Mouse (Mus musculus): Measurements from ENCODE around the gene Sparcl1.

Gene Sparcl1

DNA sequence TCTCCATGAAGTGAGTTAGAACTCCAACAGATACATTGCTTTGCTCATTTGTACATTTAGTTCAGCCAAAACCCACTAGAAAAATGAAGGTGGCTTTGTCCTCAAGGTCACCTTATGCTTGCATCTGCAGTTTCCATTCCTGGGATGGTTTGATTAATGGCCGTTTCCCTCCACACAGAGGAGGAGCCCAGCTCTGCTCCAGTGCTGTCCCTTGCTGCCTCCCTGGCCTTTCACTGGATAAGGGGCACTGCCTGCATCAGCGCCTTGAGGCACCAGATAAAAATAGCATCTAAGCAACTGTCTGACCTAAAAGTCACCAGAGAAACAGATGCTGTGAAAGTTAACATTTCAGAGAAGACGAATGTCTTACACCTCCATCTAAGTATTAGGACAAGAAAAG lies 4.0 kb downstream of the Sparcl1 start:
- DNase-seq = no peak

DNA sequence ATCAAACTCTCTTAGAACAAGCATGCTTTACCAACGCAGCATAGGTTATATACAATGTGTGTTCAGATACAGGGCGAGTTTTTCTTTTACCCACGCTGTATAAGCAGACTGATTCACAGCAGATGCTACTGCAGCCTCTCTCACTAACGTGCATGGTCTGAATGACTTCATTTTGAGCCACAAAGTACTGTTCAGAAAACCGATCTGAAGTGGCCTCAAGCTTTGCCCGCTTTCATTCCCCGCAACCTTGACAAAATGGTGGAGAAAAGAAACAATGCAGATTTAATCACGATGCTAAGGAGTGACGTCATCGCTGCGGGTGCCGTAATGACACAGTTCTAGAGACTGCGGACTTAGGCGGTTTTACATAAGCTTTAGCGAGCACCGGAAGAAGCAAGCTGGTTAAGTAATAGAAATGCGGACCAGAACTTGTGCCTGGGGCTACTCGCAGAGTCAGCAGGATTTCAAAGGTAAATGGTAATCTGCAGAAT lies 4.6 kb downstream of the Sparcl1 start:
- DNase-seq = peak; percentile 51

DNA sequence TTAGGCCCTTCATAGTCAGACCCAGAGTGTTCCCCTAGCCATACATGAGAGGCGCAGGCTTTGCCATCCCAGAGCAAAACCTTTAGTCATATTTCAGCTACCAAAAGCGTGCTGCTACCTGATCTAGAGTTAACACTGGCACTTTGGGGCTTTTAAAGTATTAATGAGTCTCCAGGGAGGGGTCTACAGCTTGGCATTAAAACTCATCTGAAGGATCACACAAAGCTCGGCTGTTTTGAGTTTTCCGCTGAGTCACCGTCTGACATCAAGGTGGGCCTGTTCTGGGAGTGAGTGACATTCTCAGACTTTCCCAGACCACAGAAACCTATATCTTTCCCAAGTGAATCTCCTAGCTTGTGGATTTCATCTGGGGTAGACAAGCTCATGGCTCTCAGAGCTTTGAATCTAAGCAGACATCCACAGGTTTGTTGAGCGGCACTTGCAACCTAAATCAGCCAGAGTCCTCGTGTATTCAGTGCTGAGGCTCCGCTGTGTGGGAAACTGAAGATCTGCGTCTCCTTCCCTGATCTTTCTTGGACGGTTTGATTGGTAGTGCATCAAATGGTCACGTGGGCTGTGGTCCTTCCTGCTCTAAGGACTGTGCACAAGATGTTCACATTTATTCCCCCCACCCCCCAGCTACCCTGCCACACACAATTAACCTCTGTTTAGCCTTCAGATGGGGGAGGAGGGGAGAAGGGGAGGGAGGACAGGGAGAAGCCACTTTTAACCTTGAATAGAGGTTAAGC lies 5.2 kb downstream of the Sparcl1 start:
- DNase-seq = no peak

DNA sequence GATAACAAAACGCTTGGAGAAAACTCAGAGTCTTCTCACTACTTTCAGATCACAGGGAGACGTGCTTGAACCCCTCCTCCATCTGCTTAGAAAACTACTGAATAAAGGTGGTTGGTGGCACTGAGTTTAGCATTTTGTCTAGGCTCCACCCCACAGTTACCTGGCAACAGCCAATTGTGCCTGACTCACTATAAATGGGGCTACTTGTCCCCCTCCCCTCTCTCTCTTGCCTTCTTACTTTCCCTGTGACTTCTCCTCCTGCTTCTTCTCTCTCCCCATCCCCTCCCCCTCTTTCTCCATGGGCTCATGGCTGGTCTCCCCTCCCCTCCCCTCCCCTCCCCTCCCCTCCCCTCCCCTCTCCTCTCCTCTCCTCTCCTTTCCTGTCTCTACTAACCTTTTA lies 9.4 kb downstream of the Sparcl1 start:
- DNase-seq = no peak

DNA sequence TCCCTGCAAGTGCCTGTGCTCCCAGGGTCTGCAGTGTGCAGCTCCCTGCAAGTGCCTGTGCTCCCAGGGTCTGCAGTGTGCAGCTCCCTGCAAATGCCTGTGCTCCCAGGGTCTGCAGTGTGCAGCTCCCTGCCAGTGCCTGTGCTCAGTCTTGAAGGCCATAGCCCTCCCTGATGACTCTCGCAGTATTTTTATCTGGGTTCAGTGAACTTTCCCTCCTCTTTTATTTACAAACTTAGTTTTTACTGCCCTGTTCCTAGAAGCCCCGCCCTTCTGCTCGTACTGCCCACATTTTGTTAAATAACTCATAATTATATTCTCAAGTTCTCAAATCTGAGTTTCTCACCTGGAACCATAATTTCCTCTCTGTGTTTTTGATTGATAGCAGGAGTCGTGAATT lies 10.4 kb downstream of the Sparcl1 start:
- DNase-seq = no peak

DNA sequence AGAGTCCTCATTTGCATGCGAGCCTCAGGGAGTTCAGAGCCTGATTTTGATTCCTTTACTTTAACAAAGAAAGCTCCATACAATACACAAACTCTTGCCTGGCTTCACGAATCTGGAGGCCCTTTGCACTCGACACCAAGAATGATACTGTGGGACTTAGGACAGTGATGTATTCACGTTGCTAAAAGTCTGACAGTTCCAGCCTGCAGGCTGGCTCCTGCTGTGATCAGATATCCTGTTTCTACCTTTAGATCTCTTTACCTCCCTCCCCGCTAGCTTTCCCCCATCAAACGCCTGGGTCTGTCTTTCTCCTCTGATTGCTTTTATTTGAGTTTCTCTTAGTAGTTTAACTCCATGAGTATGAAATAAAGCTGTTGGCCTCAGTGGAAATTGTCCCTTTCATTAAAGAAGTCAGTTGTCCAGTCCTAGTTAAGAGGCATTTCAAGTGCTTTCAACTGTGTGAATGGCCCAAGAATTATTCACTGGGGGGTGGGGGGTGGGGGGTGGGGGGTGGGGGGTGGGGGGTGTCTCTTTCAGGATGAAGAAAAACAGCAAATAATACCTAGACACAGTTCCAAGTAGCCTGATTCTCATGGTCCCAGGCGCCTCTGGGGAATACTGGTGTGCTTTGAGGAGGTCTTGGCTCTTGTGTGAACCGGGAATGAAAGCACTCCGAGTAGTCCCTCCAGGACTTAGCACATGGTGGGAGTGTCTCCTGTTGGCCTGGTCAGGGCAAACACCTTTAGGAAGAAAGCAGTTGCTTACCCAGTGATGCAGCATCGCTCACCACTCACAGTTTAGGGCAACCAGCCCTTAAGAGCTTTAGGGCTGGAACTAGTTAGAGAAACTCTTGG lies 11.6 kb downstream of the Sparcl1 start:
- no peak for DNase-seq

DNA sequence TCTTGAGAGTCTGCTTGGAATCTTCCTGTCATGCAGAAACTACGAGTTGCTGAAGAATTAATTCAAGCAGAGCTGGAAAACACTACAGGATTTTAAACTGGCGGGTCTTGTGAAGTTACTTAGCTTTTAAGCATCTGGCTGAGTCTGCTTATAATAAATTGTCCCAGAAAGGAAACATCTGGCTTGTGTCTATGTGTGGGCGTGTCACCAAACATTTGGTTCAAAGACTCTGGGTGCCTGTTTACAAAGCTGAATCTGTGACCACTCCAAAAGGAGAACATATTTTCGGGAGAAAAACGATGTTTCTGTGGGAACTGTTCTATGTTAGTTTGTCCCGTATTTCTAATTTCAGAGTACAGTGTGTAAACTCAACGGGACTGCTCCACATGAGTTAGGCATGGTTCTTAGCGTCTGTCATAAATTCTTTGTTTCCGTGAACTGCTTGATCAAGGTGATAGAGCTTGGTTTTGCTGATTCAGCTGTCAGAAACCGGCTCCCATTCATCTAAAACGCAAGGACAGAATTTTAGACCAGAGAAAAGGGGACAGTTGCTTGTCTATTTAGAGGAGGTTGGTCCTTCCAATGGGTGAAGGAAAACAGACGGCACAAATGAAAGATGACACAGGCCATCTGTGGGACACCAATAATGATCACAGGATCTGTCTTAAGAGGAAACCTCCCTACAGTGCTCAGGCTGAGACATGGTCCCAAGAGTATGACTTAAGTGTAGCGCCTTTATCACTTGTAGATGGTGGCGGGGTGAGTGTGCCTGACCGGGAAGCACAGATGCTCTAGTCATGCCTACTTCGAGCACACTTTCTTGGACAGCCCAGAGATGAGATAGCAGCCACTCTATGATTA lies 17.2 kb downstream of the Sparcl1 start:
- no peak for DNase-seq

DNA sequence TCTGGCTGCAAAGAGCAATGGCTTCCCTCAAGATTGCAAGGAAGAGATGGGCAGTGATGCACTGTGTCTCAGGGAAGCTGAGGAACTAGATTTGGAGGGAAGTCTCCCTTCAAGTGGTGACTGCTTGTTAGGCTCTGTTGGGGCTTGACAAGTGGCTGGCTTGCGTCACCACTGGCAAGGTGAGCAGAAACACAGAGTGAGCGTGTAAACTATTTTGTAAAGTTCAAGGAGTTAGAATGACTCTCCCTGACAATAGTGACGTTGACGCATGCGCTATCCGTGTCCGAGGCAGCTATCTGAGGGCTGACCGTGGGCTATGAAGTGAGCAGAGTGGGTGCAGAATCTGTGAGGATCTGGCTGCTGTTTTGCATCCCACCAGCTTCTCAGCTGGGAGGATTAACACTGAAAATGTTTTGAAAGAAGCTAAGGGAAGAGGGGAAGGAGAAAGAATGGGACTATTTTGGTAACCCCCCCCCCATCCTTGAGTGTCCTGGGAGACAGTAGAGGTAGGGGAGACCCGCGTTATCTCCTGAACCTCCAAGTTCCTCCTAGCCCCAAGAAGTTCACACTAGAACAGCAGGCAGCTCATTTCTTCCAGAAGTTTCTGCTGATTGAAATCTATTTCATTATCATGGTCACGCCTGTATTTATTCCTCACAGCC lies 18.0 kb downstream of the Sparcl1 start:
- no peak for DNase-seq

DNA sequence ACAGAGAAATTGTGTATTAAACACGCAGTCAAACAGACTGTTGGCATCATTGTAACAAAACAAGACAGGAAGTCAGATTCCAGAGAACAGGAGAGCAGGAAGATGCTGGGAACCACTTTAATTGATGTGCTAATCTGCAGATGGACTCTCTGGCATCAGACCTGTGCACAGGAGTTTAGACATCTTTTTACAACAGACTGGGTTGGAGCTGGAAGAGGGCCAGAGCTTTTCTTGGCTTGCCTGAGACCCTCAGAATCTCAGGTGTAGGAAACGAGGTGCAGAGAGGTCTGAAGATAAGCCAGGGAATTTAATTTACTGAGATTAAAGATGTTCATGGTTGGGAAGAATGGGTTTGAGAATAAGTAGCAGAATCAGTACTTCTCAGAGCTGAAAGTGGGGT lies 23.8 kb downstream of the Sparcl1 start:
- no peak for DNase-seq

DNA sequence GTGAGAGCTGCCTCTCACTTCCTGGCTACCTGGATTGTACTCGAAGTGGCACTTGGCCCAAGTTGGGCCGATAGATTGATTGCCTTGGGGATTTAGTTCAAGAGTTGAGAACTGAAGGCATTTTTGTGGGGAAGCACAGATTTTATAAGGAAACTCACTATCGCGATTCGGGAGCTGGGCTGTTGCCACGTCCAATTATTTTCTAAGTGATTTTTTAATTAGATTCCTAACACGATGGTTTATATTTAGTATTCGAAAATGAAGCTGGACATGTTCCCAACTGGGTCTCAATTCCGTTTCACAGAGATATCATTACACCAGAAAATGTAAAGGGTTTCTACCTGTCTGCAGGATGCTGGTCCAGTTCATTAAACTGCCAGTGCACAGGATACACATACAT lies 28.2 kb downstream of the Sparcl1 start:
- DNase-seq = no peak

DNA sequence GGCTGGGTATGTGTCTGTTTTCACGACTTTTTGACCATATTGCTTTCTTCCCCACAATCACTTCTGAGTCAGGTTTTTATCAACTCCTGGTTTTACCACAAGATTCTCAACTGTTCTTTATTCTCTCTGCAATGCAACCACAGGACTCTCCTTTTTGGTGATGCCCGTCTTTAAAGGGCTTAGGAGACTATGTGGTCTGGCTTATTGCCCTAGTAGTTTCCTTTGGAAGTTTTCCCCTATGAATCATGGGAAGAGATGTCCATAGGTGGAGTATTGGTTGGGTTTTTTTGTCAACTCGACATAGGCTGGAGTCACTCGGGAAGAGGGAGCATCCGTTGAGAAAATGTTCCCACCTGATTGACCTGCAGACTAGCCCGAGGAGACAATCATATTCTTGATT lies 32.8 kb downstream of the Sparcl1 start:
- no peak for DNase-seq

DNA sequence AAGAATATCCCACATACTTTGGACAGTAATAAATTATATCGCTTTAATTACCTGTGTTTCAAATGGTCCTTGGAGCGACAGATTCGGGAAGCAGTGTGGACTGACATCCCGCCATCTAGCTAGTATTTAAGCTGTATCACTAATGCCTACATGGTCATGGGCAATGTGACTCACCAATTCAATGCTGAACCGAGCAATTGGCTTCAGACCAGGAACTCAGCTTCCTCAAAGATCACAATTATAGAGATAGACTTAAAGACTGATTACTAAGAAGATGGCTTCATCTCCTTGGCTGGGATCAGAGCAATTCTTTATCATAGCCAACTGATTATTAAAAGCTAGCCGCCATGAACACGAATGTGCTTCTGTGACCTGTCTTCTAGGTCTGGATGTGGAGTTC lies 36.0 kb downstream of the Sparcl1 start, which contains the start of gene Gm17660:
Gene Gm17660, minus strand, starts transcription at position 101 of the 400 bp plus-strand sequence.
- DNase-seq = no peak

DNA sequence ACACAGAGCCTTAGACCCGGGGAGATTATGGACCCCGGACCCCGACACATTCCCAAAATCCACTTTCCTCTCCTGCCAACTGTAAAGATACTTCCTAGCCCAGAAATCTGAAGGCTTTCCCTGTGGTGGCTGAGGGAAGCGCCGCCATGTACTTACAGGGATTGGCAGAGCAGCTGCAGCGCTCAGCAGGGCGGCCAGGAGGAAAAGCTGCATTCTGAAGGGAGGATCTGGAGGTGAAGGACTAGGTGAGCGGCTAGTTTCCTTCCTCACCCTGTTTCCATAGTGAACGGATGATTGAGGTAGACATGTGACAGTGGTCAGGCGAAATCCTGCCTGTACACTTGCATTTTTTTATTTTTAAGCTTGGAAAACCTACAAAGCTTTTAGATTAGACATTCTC lies 37.2 kb downstream of the Sparcl1 start:
- no peak for DNase-seq

DNA sequence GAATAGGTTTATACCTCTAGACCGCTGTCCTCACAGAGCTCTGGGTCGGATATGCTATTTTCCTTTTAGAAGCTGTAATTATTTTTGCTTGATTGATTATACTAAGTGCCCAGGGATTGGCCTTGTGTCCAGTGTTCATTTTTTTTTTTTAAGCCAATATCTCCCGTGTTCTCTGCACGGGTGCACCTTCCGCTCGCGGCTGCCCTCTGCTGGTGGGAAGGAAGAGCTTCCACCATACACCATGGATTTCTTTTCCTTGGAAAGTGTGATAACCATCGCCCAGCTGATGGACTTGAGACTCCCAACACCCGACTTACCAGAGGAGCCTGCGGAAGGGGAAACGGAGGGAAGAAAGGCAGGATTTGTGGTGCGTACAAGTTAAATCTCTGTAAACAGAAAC lies 39.1 kb downstream of the Sparcl1 start:
- peak; percentile 46 for DNase-seq

DNA sequence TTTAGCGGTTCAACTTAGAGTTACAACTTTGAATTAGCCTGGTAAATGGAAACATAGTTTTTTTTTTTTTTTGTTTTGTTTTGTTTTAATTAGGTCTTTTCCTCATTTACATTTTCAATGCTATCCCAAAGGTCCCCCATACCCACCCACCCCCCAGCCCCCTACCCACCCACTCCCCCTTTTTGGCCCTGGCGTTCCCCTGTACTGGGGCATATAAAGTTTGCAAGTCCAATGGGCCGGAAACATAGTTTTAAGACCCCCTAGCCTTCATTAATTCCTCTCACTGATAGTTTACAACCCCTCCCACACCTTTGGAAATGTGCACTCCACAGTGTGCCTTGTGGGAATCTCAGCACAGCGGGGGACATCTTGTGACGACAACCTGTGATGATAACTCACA lies 39.9 kb downstream of the Sparcl1 start:
- DNase-seq = no peak

DNA sequence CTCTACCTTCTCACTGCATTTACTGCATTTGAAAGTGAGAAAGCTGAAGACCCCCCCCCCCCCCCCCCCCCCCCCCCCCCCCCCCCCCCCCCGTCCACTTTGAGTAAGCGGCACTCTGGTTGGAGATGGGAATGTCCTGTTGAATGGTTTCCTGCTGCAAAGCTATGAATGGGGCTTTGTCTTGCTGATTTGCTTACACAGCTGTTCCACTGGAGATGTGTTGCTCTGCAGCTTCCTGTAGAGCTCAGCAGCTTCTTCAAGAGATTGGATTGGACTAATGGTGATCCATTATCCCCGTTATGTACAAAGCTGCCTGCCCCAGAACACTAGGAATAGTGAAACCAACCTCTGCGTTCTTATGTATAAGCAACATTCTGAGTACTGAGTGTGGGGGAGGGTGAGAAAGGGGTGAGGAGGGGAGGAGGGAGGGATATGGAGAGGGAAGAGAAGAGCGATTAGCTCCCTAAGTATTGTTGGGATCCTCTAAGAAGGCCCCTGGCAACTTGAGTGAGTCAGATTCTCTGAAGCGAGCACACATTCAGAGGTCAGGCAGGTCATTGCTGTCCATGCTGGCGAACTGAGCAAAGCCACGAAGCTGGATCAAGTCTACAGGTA lies 41.2 kb downstream of the Sparcl1 start:
- no peak for DNase-seq

DNA sequence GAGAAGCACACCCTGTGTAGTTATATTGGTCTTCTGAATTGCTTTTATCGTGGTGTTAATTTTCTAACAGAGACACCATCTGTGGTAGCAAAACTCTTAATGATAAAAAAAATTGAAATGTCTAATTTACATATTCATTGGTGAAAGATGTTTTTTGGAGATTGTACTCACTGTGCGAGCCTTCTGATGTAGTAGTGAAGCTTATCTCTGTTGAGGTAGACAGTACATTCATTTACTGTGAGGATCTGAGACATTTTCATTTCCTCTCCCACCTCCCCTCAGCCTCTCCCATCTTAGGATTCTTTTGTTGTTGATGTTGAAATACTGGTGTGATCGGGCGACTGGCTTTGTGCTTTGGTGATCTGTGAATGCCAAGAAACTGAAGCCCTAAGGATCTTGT lies 42.5 kb downstream of the Sparcl1 start:
- DNase-seq = no peak

DNA sequence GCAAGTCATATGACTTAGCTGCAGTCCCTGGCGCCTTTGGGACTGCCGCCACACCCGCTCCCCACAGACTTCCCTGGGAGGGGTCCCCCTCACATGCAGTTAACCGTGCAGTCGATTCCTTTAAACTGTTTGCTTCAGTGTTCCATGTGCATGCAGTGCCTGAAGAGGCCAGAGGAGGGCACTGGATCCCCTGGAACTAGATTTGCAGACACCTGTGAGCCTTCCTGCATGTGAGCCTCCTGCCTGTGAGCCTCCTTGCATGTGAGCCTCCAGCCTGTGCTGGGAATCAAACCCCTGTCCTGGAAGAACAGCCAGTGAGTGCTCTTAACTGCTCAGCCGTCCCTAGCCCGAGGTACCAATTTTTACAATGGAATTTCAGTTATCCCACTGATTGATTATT lies 44.8 kb downstream of the Sparcl1 start:
- no peak for DNase-seq

DNA sequence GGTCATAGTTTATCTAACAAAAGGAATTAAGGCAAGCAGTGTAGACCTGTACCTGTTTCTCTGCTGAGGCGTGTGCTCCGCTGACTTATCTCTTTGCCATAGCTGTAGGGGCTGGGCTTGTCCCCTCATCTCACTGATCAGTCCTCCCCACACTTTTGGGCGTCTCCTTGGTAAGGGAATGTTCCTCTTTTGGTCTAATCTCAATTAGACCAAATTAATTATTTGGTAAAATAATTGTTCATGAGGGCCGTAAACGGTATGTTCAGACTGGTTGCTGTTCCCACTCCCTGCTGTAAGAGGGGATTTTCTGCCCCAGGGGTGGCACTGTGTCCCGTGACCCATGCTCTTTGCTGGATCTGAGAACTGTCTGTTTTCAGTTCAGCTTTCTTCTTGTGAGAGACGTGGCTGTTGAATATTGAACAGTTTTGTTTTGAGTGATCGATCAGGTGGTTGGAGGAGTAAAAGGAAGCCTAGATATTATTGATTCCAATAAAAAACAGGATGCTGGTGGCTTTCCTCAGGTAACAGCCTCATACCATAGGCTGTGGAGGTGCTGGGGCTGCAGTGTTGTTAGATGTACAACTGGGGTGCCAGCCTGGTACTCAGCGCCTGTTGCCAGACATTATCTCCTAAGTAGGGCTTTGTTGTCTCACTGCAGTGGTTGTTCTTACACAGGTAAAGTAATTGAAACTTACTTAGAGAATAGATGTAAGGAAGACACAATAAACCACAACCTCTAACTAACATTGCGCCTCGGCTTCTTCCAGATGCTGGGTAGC lies 50.6 kb downstream of the Sparcl1 start:
- DNase-seq = no peak

DNA sequence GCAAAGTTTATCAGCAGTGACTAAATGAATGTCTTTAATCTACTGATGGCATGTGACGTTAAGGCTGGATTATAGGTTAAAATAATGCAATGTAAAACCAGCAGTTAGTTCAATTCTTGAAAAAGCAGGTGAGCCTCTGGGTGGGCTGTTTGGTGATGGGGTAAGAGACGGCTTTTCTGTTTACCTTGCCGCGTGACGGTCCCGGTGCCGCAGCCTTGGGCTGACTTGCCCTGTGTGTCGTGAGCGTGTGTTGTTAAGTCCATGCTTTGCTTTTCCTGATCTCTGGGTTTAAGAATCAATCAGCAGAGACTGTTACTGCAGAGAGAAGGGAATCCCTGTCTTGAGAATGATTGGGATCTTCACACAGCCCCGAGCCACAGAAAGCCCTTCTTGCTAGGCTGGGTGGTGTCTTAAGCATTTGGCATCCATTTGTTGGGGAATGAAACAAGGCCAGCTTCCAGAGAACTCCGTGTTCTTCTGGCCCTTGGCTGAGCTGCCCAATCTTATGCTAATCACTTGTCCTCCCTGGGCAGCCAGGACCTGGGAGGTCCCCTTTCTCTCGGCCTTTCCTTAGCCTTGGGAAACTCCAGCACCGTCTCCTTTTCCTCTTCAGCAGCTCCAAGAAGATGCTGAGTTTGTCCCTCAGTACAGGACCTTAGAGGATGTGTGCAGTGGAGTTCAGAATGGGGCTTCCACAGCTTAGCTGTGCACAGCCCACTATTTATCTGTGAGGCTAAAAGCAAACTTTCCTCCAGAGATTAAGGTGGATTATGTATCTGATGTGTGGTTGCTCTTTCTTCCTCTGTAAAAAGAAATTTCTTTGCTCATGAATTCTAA lies 51.4 kb downstream of the Sparcl1 start:
- DNase-seq = no peak
